Mouse (Mus musculus) spleen, adult 2 months (tissue): Measurements from ENCODE around the gene Slc25a19. TPM values are rescaled to one million over a fixed set of nuclear protein-coding genes. Genes with fewer than 3 reads are reported as not detected.
A peak's percentile ranks its signal among the peaks of the same experiment; 100 is the strongest.

Experiments used
- DNase-seq, 2 experiments: peaks; one replicate each; pipeline versions ENCODE4 v3.0.0 to v3.0.0-alpha.2; 2012 to 2021; ENCODE audit warnings: low spot score in 2 of 2, low read depth in 1 of 2
- H3K27ac ChIP-seq: fragments of 200-500 bp; 2 replicates; pipeline ENCODE4 v1.5.1; 2012; ENCODE audit warnings: low read length, inconsistent platforms; ENCODE audit not compliant: insufficient read depth
- H3K27me3 ChIP-seq: fragments of 200-500 bp; 2 replicates; pipeline ENCODE4 v1.6.1; 2012; ENCODE audit warnings: mild to moderate bottlenecking, moderate library complexity, low read length, inconsistent platforms; ENCODE audit not compliant: control insufficient read depth, insufficient read depth
- H3K36me3 ChIP-seq: fragments of 200-500 bp; 2 replicates; pipeline ENCODE4 v1.6.1; 2012; ENCODE audit warnings: mild to moderate bottlenecking, low read length, inconsistent platforms; ENCODE audit not compliant: control insufficient read depth, insufficient read depth
- H3K4me1 ChIP-seq: fragments of 200-500 bp; 2 replicates; pipeline ENCODE4 v1.6.1; 2011; ENCODE audit warnings: inconsistent platforms; ENCODE audit not compliant: control insufficient read depth, insufficient read depth, insufficient read length
- H3K4me3 ChIP-seq: fragments of 200-500 bp; 2 replicates; pipeline ENCODE4 v1.5.1; 2011; ENCODE audit warnings: mild to moderate bottlenecking, inconsistent platforms; ENCODE audit not compliant: insufficient read depth, insufficient read length; ENCODE audit errors: extremely low read depth
- CTCF ChIP-seq: fragments of 200-500 bp; IDR thresholded peaks from 2 replicates; pipeline ENCODE4 v1.5.1; 2011; ENCODE audit warnings: mild to moderate bottlenecking, inconsistent platforms; ENCODE audit not compliant: insufficient read depth, insufficient read length, insufficient replicate concordance; ENCODE audit errors: extremely low read depth
- POLR2A ChIP-seq: fragments of 200-500 bp; IDR thresholded peaks from 2 replicates; pipeline ENCODE4 v1.6.1; 2011; ENCODE audit warnings: low read depth, low read length, inconsistent platforms
- WGBS: fragments of 180-500 bp; shearing (Covaris S2); methylation state at CpG from one replicate; pipeline ENCODE4 v1.1.7; 2018; 5-methylcytosine and 5-hydroxymethylcytosine counted together
- polyA plus RNA-seq: library from polyadenylated mRNA; depleted of rRNA; stranded (reverse); fragments of >200 nt; gene quantifications from 2 replicates; pipeline ENCODE4 v1.2.3, GENCODE M21; 2012; rRNA removed

The Slc25a19 gene
- polyA plus RNA-seq, 1 experiment = 64.0 TPM

GRCm38 (mm10) chr11:115585573-115586100, 42.5 kb downstream of the Slc25a19 start:
- H3K4me1 ChIP-seq = no peaks in the 10 kb centered on the region
- peaks cover 58% of the 10 kb centered on the region for H3K36me3 ChIP-seq
- TF ChIP-seq CTCF (no peak), POLR2A (no peak)
- 88% methylated on average over 7 of the region's 7 CpGs for WGBS
- no peak for DNase-seq
- no peaks in the 10 kb centered on the region for H3K27me3 ChIP-seq
- H3K4me3 ChIP-seq = no peak overlapping the region
- H3K27ac ChIP-seq = no peak overlapping the region

- Histone ChIP-seq H3K27me3 (no peaks in the 10 kb centered on the region), H3K27ac (no peak overlapping the region), H3K4me3 (no peak overlapping the region), H3K36me3 (peaks cover 50% of the 10 kb centered on the region), H3K4me1 (no peaks in the 10 kb centered on the region)
- WGBS = 94% methylated on average over 10 of the region's 10 CpGs
- no peak for DNase-seq
- TF ChIP-seq POLR2A (no peak), CTCF (no peak)
These were observed 43.6 kb downstream of the Slc25a19 start for GRCm38 (mm10) chr11:115584376-115585073.

- WGBS = 83% methylated on average over 10 of the region's 10 CpGs
- Histone ChIP-seq H3K36me3 (peaks cover 41% of the 10 kb centered on the region), H3K27ac (no peak overlapping the region), H3K4me3 (no peak overlapping the region), H3K4me1 (0 out of 2 replicates have a peak, but pooled peaks cover 2% of the 10 kb centered on the region), H3K27me3 (no peaks in the 10 kb centered on the region)
- TF ChIP-seq CTCF = no peak
- no peak for DNase-seq
These were observed 45.0 kb downstream of the Slc25a19 start for GRCm38 (mm10) chr11:115582913-115583606.

GRCm38 (mm10) chr11:115579080-115579479, 49.0 kb downstream of the Slc25a19 start:
- no peak overlapping the region for H3K4me3 ChIP-seq
- peaks cover 16% of the 10 kb centered on the region for H3K36me3 ChIP-seq
- TF ChIP-seq POLR2A = no peak
- no peak for TF ChIP-seq CTCF
- H3K27me3 ChIP-seq = no peaks in the 10 kb centered on the region
- H3K27ac ChIP-seq = no peak overlapping the region
- DNase-seq = no peak
- 0 out of 2 replicates have a peak, but pooled peaks cover 2% of the 10 kb centered on the region for H3K4me1 ChIP-seq

GRCm38 (mm10) chr11:115564961-115565360, 63.1 kb downstream of the Slc25a19 start:
- peak overlapping the region; percentile 69 for H3K4me3 ChIP-seq

More at GRCm38 (mm10) chr11:115564961-115565360, 63.1 kb downstream of the Slc25a19 start:
- 13% methylated on average over 7 of the region's 7 CpGs for WGBS
- H3K27ac ChIP-seq = no peak overlapping the region
- H3K36me3 ChIP-seq = peaks cover 19% of the 10 kb centered on the region
- peaks cover 5% of the 10 kb centered on the region for H3K4me1 ChIP-seq
- no peaks in the 10 kb centered on the region for H3K27me3 ChIP-seq
- TF ChIP-seq CTCF (no peak), POLR2A (no peak)
- no peak for DNase-seq

Other genes starting within 250 kb of the Slc25a19 start
- gene Cdr2l, start 246.4 kb downstream of the Slc25a19 start, polyA plus RNA-seq = 7.0 and 8.4 TPM in 2 replicates
- gene Mrpl58, start 224.5 kb downstream of the Slc25a19 start, polyA plus RNA-seq = 42.8 and 48.3 TPM in 2 replicates
- 34.5 and 40.4 TPM in 2 replicates for gene Atp5h, start 208.3 kb downstream of the Slc25a19 start, polyA plus RNA-seq
- gene Kctd2, start 208.2 kb downstream of the Slc25a19 start, polyA plus RNA-seq = 21.8 and 24.5 TPM in 2 replicates
- gene Trim80, start 187.8 kb downstream of the Slc25a19 start, polyA plus RNA-seq = not detected in 2 replicates
- gene Slc16a5, start 165.8 kb downstream of the Slc25a19 start, polyA plus RNA-seq = 8.0 and 8.8 TPM in 2 replicates
- 31.0 and 40.3 TPM in 2 replicates for gene Armc7, start 152.6 kb downstream of the Slc25a19 start, polyA plus RNA-seq
- gene Nt5c, start 136.4 kb downstream of the Slc25a19 start, polyA plus RNA-seq = 59.1 and 73.6 TPM in 2 replicates
- 178 and 269 TPM in 2 replicates for gene Jpt1, start 113.9 kb downstream of the Slc25a19 start, polyA plus RNA-seq
- 25.8 and 28.3 TPM in 2 replicates for gene Sumo2, start 92.0 kb downstream of the Slc25a19 start, polyA plus RNA-seq
- 41.4 and 42.4 TPM in 2 replicates for gene Nup85, start 63.9 kb downstream of the Slc25a19 start, polyA plus RNA-seq
- 10.6 and 13.6 TPM in 2 replicates for gene Mrps7, start 24.4 kb downstream of the Slc25a19 start, polyA plus RNA-seq
- 39.4 and 40.9 TPM in 2 replicates for gene Gga3, start 24.2 kb downstream of the Slc25a19 start, polyA plus RNA-seq
- 175 and 210 TPM in 2 replicates for gene Mif4gd, start 15.3 kb downstream of the Slc25a19 start, polyA plus RNA-seq
- gene Grb2, start 80.3 kb upstream of the Slc25a19 start, polyA plus RNA-seq = 74.4 and 74.7 TPM in 2 replicates
- 42.0 and 56.3 TPM in 2 replicates for gene Tmem94, start 137.1 kb upstream of the Slc25a19 start, polyA plus RNA-seq
- gene Caskin2, start 185.3 kb upstream of the Slc25a19 start, polyA plus RNA-seq = 13.2 and 15.9 TPM in 2 replicates
- 30.8 and 42.9 TPM in 2 replicates for gene Tsen54, start 186.4 kb upstream of the Slc25a19 start, polyA plus RNA-seq
- gene Llgl2, start 195.8 kb upstream of the Slc25a19 start, polyA plus RNA-seq = 26.1 and 26.7 TPM in 2 replicates
- 1.6 and 1.7 TPM in 2 replicates for gene Myo15b, start 230.1 kb upstream of the Slc25a19 start, polyA plus RNA-seq